Mouse (Mus musculus): ENCODE measurements around the gene Sf3b4. TPM values are rescaled to one million over a fixed set of nuclear protein-coding genes. Genes with fewer than 3 reads are reported as not detected.
"Not testable (repeated sequence)": the region's sequence is repeated elsewhere in the genome, so short reads cannot be mapped to it uniquely, and the experiment has no call there.

Gene Sf3b4
- polyA plus RNA-seq, 1 experiment from 2014 or later = 212 TPM

DNA sequence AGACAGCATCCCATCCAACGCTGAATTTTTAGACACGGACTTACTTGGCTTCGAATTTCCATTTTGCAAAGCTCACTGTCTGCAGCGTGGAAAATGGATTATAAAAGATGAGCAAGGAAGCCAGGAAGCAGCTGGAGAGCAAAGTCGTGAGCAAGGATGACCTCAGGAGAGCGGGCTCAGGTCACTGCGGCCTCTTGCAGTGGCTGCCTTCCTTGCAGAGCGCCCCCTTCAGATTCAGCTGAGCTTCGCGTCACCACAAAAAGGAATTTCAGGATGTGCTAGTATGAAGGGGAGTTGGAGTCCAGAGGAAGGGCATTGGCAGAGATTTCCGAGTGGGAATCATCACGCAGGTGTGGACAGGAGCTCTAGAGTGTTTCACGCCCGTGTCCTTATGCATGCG, 37.1 kb downstream of the Sf3b4 start:
- WGBS = 22% methylated on average over 15 of the region's 15 CpGs
- no peak for DNase-seq (ENCODE audit: low spot score)
- Histone ChIP-seq H3K4me1 (ENCODE audit: control insufficient read depth, insufficient read depth, low read length) (no peaks in the 10 kb centered on the region), H3K4me2 (ENCODE audit: low read depth, low read length) (no peak overlapping the region), H3K36me3 (replicated peaks; ENCODE audit: control insufficient read depth, insufficient read depth, low read depth, low read length) (no peaks in the 10 kb centered on the region), H3K27me3 (ENCODE audit: control insufficient read depth, insufficient read depth, low read length) (no peaks in the 10 kb centered on the region), H3K9me3 (replicated peaks; ENCODE audit: control insufficient read depth, low read length) (no peaks in the 10 kb centered on the region), H3K9ac (replicated peaks; ENCODE audit: low read length) (no peak overlapping the region), H3K4me3 (ENCODE audit: low read depth, low read length) (no peak overlapping the region), H3K27ac (replicated peaks; ENCODE audit: low read depth, low read length) (no peak overlapping the region)
- no peak for ATAC-seq (replicated peaks; ENCODE audit: insufficient number of reproducible peaks, low FRiP score, low TSS enrichment, low read depth)

DNA sequence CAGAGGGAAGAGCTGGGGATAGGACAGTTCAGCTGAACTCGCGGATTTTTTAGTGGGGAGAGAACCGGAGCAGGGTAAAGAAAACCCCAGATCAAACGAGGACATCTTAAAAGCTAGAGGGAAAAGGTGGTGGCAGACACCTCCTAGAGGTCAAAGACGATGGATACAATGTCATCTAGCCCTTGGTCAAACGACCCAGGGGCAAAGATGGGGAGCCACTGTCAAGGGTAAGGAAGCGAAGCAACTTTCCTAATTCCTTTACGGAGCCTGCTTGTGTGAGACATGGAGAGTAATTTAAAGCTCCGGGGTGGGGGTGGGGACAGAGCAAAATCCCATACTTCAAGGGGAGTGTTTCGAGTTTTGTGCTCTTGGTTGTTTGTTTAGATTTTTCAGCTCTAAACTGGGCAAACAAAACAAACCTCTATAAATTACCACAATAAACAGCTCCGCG, 47.1 kb downstream of the Sf3b4 start:
- Histone ChIP-seq H3K9ac (replicated peaks; ENCODE audit: low read length) (peak overlapping the region; percentile 71), H3K27me3 (ENCODE audit: control insufficient read depth, insufficient read depth, low read length) (no peaks in the 10 kb centered on the region), H3K4me1 (ENCODE audit: control insufficient read depth, insufficient read depth, low read length) (peaks cover 8% of the 10 kb centered on the region), H3K9me3 (replicated peaks; ENCODE audit: control insufficient read depth, low read length) (no peaks in the 10 kb centered on the region), H3K4me2 (ENCODE audit: low read depth, low read length) (peak overlapping the region; percentile 78), H3K4me3 (ENCODE audit: low read depth, low read length) (peak overlapping the region; percentile 62), H3K27ac (replicated peaks; ENCODE audit: low read depth, low read length) (peak overlapping the region; percentile 99), H3K36me3 (replicated peaks; ENCODE audit: control insufficient read depth, insufficient read depth, low read depth, low read length) (no peaks in the 10 kb centered on the region)
- DNase-seq (ENCODE audit: low spot score) (no peak), ATAC-seq (replicated peaks; ENCODE audit: insufficient number of reproducible peaks, low FRiP score, low TSS enrichment, low read depth) (0 out of 2 replicates have a peak, but pooled peaks have one; percentile 2)
- 0% methylated on average over 12 of the region's 12 CpGs for WGBS

DNA sequence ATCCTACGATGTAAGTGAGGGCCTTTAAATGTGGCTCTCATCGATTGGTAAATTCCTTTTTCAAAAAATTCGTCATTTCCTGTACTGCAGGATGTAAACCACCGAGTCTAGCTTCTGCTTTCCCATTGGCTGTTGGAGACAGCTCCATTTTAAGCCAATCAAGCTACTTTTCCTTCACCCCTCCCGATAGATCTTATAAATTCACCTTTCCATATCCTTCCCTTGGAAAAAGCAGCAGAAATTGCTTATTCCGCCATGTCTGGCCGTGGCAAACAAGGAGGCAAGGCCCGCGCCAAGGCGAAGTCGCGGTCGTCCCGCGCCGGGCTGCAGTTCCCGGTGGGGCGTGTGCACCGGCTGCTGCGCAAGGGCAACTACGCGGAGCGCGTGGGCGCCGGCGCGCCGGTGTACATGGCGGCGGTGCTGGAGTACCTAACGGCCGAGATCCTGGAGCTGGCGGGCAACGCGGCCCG, 47.6 kb downstream of the Sf3b4 start, which contains the start of the genes Bola1 and Hist2h2ab:
Gene Bola1, minus strand, starts transcription at position 49 of the 470 bp plus-strand sequence.
Gene Hist2h2ab, plus strand, starts transcription at position 205 of the 470 bp plus-strand sequence.
- Histone ChIP-seq H3K27me3 (ENCODE audit: control insufficient read depth, insufficient read depth, low read length) (no peaks in the 10 kb centered on the region), H3K27ac (replicated peaks; ENCODE audit: low read depth, low read length) (peak within 1 kb of the TSS; percentile 99), H3K4me1 (ENCODE audit: control insufficient read depth, insufficient read depth, low read length) (peaks cover 8% of the 10 kb centered on the region), H3K9ac (replicated peaks; ENCODE audit: low read length) (peak within 1 kb of the TSS; percentile 93), H3K4me2 (ENCODE audit: low read depth, low read length) (peak within 1 kb of the TSS; percentile 78), H3K9me3 (replicated peaks; ENCODE audit: control insufficient read depth, low read length) (no peaks in the 10 kb centered on the region), H3K4me3 (ENCODE audit: low read depth, low read length) (peak within 1 kb of the TSS; percentile 62), H3K36me3 (replicated peaks; ENCODE audit: control insufficient read depth, insufficient read depth, low read depth, low read length) (no peaks in the 10 kb centered on the region)
- ATAC-seq (replicated peaks; ENCODE audit: insufficient number of reproducible peaks, low FRiP score, low TSS enrichment, low read depth) = peak; percentile 76
- DNase-seq (ENCODE audit: low spot score) = peak; percentile 88
- under 1% methylated on average over 37 of the region's 37 CpGs for WGBS

DNA sequence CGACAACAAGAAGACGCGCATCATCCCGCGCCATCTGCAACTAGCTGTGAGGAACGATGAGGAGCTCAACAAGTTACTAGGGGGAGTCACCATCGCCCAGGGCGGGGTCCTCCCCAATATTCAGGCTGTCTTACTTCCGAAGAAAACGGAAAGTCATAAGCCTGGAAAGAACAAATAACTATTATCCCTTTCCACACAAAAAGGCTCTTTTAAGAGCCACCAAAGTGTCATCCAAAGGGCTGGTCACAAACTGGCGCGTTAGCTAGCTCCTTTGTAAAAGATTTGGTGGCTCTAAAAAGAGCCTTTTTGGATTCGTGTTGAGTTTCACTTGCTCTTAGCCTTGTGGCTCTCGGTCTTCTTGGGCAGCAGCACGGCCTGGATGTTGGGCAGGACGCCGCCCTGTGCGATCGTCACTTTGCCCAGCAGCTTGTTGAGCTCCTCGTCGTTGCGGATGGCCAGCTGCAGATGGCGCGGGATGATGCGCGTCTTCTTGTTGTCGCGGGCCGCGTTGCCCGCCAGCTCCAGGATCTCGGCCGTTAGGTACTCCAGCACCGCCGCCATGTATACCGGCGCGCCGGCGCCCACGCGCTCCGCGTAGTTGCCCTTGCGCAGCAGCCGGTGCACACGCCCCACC, 48.1 kb downstream of the Sf3b4 start:
- Histone ChIP-seq H3K4me2 (ENCODE audit: low read depth, low read length) (peak overlapping the region; percentile 78), H3K27ac (replicated peaks; ENCODE audit: low read depth, low read length) (peak overlapping the region; percentile 99), H3K9ac (replicated peaks; ENCODE audit: low read length) (peak overlapping the region; percentile 93), H3K4me3 (ENCODE audit: low read depth, low read length) (peak overlapping the region; percentile 62)
- H3K27me3 ChIP-seq (ENCODE audit: control insufficient read depth, insufficient read depth, low read length); H3K9me3 ChIP-seq (replicated peaks; ENCODE audit: control insufficient read depth, low read length); H3K4me1 ChIP-seq (ENCODE audit: control insufficient read depth, insufficient read depth, low read length); H3K36me3 ChIP-seq (replicated peaks; ENCODE audit: control insufficient read depth, insufficient read depth, low read depth, low read length): not testable (repeated sequence)
- DNase-seq (ENCODE audit: low spot score) (peak; percentile 70), ATAC-seq (replicated peaks; ENCODE audit: insufficient number of reproducible peaks, low FRiP score, low TSS enrichment, low read depth) (peak; percentile 11; the same call in 1 of the 2 replicates)
- under 1% methylated on average over 26 of the region's 47 CpGs for WGBS

- Histone ChIP-seq H3K36me3 (replicated peaks; ENCODE audit: control insufficient read depth, insufficient read depth, low read depth, low read length) (no peaks in the 10 kb centered on the region), H3K4me3 (ENCODE audit: low read depth, low read length) (peak within 1 kb of the TSS; percentile 62), H3K27me3 (ENCODE audit: control insufficient read depth, insufficient read depth, low read length) (no peaks in the 10 kb centered on the region), H3K27ac (replicated peaks; ENCODE audit: low read depth, low read length) (peak within 1 kb of the TSS; percentile 99), H3K4me2 (ENCODE audit: low read depth, low read length) (peak within 1 kb of the TSS; percentile 82), H3K4me1 (ENCODE audit: control insufficient read depth, insufficient read depth, low read length) (peaks cover 8% of the 10 kb centered on the region), H3K9me3 (replicated peaks; ENCODE audit: control insufficient read depth, low read length) (no peaks in the 10 kb centered on the region), H3K9ac (replicated peaks; ENCODE audit: low read length) (peak within 1 kb of the TSS; percentile 93)
- DNase-seq (ENCODE audit: low spot score) (peak; percentile 94), ATAC-seq (replicated peaks; ENCODE audit: insufficient number of reproducible peaks, low FRiP score, low TSS enrichment, low read depth) (peak; percentile 91)
- 1% methylated on average over 43 of the region's 43 CpGs for WGBS
Observed at GRCm38 (mm10) chr3:96220765-96221639, 48.9 kb downstream of the Sf3b4 start, which contains the start of the genes Hist2h2ac and Hist2h2be. Hist2h2ac (minus strand) TSS chr3:96220880. Hist2h2be (plus strand) TSS chr3:96221119.

GRCm38 (mm10) chr3:96221640-96222038, 49.5 kb downstream of the Sf3b4 start:
- H3K4me2 ChIP-seq (ENCODE audit: low read depth, low read length) = peak overlapping the region; percentile 82
- DNase-seq (ENCODE audit: low spot score) = no peak
- H3K27me3 ChIP-seq (ENCODE audit: control insufficient read depth, insufficient read depth, low read length) = no peaks in the 10 kb centered on the region
- peak overlapping the region; percentile 93 for H3K9ac ChIP-seq (replicated peaks; ENCODE audit: low read length)
- no peak for ATAC-seq (replicated peaks; ENCODE audit: insufficient number of reproducible peaks, low FRiP score, low TSS enrichment, low read depth)
- peaks cover 8% of the 10 kb centered on the region for H3K4me1 ChIP-seq (ENCODE audit: control insufficient read depth, insufficient read depth, low read length)
- WGBS = 19% methylated on average over 9 of the region's 9 CpGs
- no peaks in the 10 kb centered on the region for H3K36me3 ChIP-seq (replicated peaks; ENCODE audit: control insufficient read depth, insufficient read depth, low read depth, low read length)
- no peaks in the 10 kb centered on the region for H3K9me3 ChIP-seq (replicated peaks; ENCODE audit: control insufficient read depth, low read length)
- peak overlapping the region; percentile 62 for H3K4me3 ChIP-seq (ENCODE audit: low read depth, low read length)
- H3K27ac ChIP-seq (replicated peaks; ENCODE audit: low read depth, low read length) = peak overlapping the region; percentile 99

DNA sequence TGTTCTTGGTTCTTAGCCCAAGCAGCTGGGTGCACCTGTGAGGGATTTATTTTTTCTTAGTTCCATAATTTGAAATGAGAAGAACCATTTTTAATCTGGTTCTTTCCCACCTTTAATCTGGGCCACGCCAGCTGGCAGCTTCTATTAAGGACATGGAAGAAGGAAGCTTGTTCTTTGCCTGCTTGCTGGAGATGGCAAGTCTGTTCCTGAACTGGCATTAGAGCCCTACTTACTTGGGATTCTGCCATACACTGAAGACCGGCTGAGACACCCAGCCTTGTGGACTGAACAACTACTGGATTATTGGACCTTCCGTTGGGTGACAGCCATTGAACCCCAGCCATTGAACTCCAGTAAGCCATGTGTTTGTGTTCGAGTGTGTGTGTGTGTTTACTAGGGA, 50.6 kb downstream of the Sf3b4 start:
- no peak overlapping the region for H3K27ac ChIP-seq (replicated peaks; ENCODE audit: low read depth, low read length)
- peaks cover 8% of the 10 kb centered on the region for H3K4me1 ChIP-seq (ENCODE audit: control insufficient read depth, insufficient read depth, low read length)
- no peak for ATAC-seq (replicated peaks; ENCODE audit: insufficient number of reproducible peaks, low FRiP score, low TSS enrichment, low read depth)
- H3K4me2 ChIP-seq (ENCODE audit: low read depth, low read length) = peak overlapping the region; percentile 7; the same call in 1 of the 2 replicates
- no peaks in the 10 kb centered on the region for H3K9me3 ChIP-seq (replicated peaks; ENCODE audit: control insufficient read depth, low read length)
- no peak for DNase-seq (ENCODE audit: low spot score)
- no peaks in the 10 kb centered on the region for H3K36me3 ChIP-seq (replicated peaks; ENCODE audit: control insufficient read depth, insufficient read depth, low read depth, low read length)
- H3K9ac ChIP-seq (replicated peaks; ENCODE audit: low read length) = no peak overlapping the region
- 91% methylated on average over 4 of the region's 4 CpGs for WGBS
- no peaks in the 10 kb centered on the region for H3K27me3 ChIP-seq (ENCODE audit: control insufficient read depth, insufficient read depth, low read length)
- no peak overlapping the region for H3K4me3 ChIP-seq (ENCODE audit: low read depth, low read length)

Data from embryonic facial prominence, embryonic 11.5 days (tissue).